Mouse (Mus musculus): ENCODE measurements around the gene Dusp7. TPM values are rescaled to one million over a fixed set of nuclear protein-coding genes. Genes with fewer than 3 reads are reported as not detected.

Dusp7 gene
- polyA plus RNA-seq, 1 experiment, result 8.9 TPM

DNA sequence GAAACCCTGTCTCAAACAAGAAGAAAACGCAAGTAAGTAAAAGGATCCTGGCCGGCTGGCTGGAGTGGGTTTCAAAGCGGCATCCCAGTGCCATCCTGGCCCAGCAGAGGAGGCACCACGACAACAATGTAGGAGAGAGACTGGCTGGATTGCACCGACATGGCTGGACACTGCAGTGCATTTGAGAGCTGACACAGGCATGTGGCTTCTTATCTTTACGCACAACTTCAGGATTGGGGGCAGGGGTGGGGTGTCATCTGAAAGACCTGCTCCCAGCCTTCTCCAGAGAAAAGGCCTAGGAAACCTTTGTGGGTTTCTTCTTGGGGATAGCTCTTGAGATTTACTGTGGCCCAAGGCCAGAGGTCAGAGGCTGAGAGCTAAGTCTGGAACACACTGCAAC lies 43.3 kb downstream of the Dusp7 start:
- TF ChIP-seq SRF (IDR thresholded peaks at IDR 0.05; ENCODE audit: control insufficient read depth, insufficient read length, low read depth) (no peak), POLR2A (IDR thresholded peaks at IDR 0.05; ENCODE audit: insufficient read length, low read depth) (no peak), TCF12 (IDR thresholded peaks at IDR 0.05; ENCODE audit: insufficient read depth, poor library complexity, severe bottlenecking) (no peak), USF1 (IDR thresholded peaks at IDR 0.05; ENCODE audit: low read depth) (no peak), TCF3 (IDR thresholded peaks at IDR 0.05; ENCODE audit: insufficient read length, low read depth) (no peak), CEBPB (IDR thresholded peaks at IDR 0.05; ENCODE audit: insufficient read depth, poor library complexity, severe bottlenecking) (no peak), E2F4 (IDR thresholded peaks at IDR 0.05; ENCODE audit: insufficient read depth) (no peak), REST (IDR thresholded peaks at IDR 0.05; ENCODE audit: insufficient read depth, insufficient read length) (no peak), MYOG (IDR thresholded peaks at IDR 0.05; ENCODE audit: control insufficient read depth in 1 of 3, insufficient read depth in 1 of 3, insufficient read length in 2 of 3, low read depth in 2 of 3) (no peak), MYOD1 (IDR thresholded peaks at IDR 0.05; ENCODE audit: control insufficient read depth in 1 of 3, insufficient read length in 2 of 3, low read depth in 2 of 3) (no peak), POLR2AphosphoS2 (IDR thresholded peaks at IDR 0.05; ENCODE audit: insufficient read length, low read depth) (no peak)
- Histone ChIP-seq H3K4me3 (no peak overlapping the region), H3ac (ENCODE audit: control insufficient read depth, insufficient read length) (no peak overlapping the region), H3K27me3 (ENCODE audit: control insufficient read depth, insufficient read depth, insufficient read length) (no peaks in the 10 kb centered on the region), H3K4me2 (ENCODE audit: low read depth) (no peak overlapping the region), H3K79me2 (ENCODE audit: control insufficient read depth, insufficient read depth) (no peaks in the 10 kb centered on the region), H3K36me3 (ENCODE audit: control insufficient read depth, insufficient read depth) (no peaks in the 10 kb centered on the region)

DNA sequence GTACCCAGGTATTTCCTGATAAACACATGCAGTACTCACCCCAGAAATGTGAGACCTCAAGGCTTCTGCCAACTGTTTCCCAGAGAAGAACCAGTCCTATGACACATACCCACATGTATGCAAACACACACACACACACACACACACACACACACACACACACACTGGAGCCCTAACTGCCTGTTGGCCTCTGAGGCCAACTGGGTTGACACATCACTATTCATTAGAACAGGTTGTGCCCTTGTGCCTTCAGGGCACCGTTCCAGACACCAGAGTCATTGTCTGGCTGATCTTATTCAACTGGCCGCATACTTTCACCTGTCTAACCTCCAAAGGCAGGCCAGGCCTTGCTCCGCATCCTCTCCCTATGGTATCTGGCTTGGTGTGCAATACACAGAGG lies 43.8 kb downstream of the Dusp7 start:
- Histone ChIP-seq H3ac (ENCODE audit: control insufficient read depth, insufficient read length) (no peak overlapping the region), H3K36me3 (ENCODE audit: control insufficient read depth, insufficient read depth) (no peaks in the 10 kb centered on the region), H3K4me2 (ENCODE audit: low read depth) (no peak overlapping the region), H3K79me2 (ENCODE audit: control insufficient read depth, insufficient read depth) (no peaks in the 10 kb centered on the region), H3K27me3 (ENCODE audit: control insufficient read depth, insufficient read depth, insufficient read length) (no peaks in the 10 kb centered on the region), H3K4me3 (no peak overlapping the region)
- TF ChIP-seq CEBPB (IDR thresholded peaks at IDR 0.05; ENCODE audit: insufficient read depth, poor library complexity, severe bottlenecking), result no peak
- no peak for TF ChIP-seq SRF (IDR thresholded peaks at IDR 0.05; ENCODE audit: control insufficient read depth, insufficient read length, low read depth)
- TF ChIP-seq MYOD1 (IDR thresholded peaks at IDR 0.05; ENCODE audit: control insufficient read depth in 1 of 3, insufficient read length in 2 of 3, low read depth in 2 of 3), result peak in 1 of 3 experiments; percentile 43
- no peak for TF ChIP-seq POLR2AphosphoS2 (IDR thresholded peaks at IDR 0.05; ENCODE audit: insufficient read length, low read depth)
- TF ChIP-seq TCF12 (IDR thresholded peaks at IDR 0.05; ENCODE audit: insufficient read depth, poor library complexity, severe bottlenecking), result no peak
- peak in 1 of 3 experiments; percentile 56 for TF ChIP-seq MYOG (IDR thresholded peaks at IDR 0.05; ENCODE audit: control insufficient read depth in 1 of 3, insufficient read depth in 1 of 3, insufficient read length in 2 of 3, low read depth in 2 of 3)
- no peak for TF ChIP-seq TCF3 (IDR thresholded peaks at IDR 0.05; ENCODE audit: insufficient read length, low read depth)
- no peak for TF ChIP-seq E2F4 (IDR thresholded peaks at IDR 0.05; ENCODE audit: insufficient read depth)
- no peak for TF ChIP-seq MAX (IDR thresholded peaks at IDR 0.05; ENCODE audit: low read depth)

DNA sequence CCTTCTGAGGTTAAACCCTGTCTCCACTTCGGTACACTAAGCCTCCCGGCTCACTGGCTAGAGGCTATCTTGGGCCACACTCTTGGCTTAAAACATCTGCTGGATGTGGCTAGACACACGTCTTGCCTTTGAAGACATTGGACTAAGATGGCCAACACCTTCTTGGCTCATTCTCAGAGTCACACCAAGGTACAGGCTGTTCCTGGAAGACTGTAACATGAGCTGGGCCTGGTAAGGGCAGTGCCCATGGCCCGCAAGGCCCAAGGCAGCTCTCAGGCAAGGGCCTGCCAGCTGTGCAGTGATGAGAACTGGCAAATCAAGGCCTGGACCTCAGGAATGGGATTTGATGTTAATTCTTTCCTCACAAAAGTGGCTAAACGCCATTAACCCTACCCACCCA lies 45.2 kb downstream of the Dusp7 start:
- Histone ChIP-seq H3K4me3 (no peak overlapping the region), H3ac (ENCODE audit: control insufficient read depth, insufficient read length) (no peak overlapping the region), H3K36me3 (ENCODE audit: control insufficient read depth, insufficient read depth) (no peaks in the 10 kb centered on the region), H3K4me2 (ENCODE audit: low read depth) (no peak overlapping the region), H3K79me2 (ENCODE audit: control insufficient read depth, insufficient read depth) (no peaks in the 10 kb centered on the region), H3K27me3 (ENCODE audit: control insufficient read depth, insufficient read depth, insufficient read length) (no peaks in the 10 kb centered on the region)
- TF ChIP-seq POLR2AphosphoS2 (IDR thresholded peaks at IDR 0.05; ENCODE audit: insufficient read length, low read depth) (no peak), MYOD1 (IDR thresholded peaks at IDR 0.05; ENCODE audit: control insufficient read depth in 1 of 3, insufficient read length in 2 of 3, low read depth in 2 of 3) (peak in 1 of 3 experiments; percentile 60), MYOG (IDR thresholded peaks at IDR 0.05; ENCODE audit: control insufficient read depth in 1 of 3, insufficient read depth in 1 of 3, insufficient read length in 2 of 3, low read depth in 2 of 3) (peak in 1 of 3 experiments; percentile 46)

DNA sequence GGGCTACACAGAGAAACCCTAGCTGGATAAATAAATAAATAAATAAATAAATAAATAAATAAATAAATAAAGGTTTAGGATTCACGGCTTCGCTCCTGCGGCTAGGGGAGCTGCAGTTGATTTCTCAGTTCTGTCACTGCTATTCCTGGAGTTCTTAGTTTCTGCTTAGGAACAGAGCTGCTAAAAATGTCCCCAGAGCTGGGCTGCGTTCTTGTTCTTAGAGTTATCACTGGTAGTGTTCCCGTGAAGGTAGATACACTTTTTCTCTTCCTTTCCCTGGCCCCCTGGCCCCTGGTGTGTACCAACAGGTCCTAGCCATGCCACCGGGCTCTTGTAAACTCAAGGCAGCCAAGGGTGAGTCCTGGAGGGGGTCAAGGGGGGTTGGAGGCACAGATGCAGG lies 48.4 kb downstream of the Dusp7 start:
- H3K27me3 ChIP-seq (ENCODE audit: control insufficient read depth, insufficient read depth, insufficient read length), result no peaks in the 10 kb centered on the region
- H3K4me3 ChIP-seq, result no peak overlapping the region
- H3K79me2 ChIP-seq (ENCODE audit: control insufficient read depth, insufficient read depth), result no peaks in the 10 kb centered on the region
- H3K4me2 ChIP-seq (ENCODE audit: low read depth), result no peak overlapping the region
- H3ac ChIP-seq (ENCODE audit: control insufficient read depth, insufficient read length), result no peak overlapping the region
- no peak for TF ChIP-seq MYOD1 (IDR thresholded peaks at IDR 0.05; ENCODE audit: control insufficient read depth in 1 of 3, insufficient read length in 2 of 3, low read depth in 2 of 3)
- no peak for TF ChIP-seq MAX (IDR thresholded peaks at IDR 0.05; ENCODE audit: low read depth)
- no peak for TF ChIP-seq CEBPB (IDR thresholded peaks at IDR 0.05; ENCODE audit: insufficient read depth, poor library complexity, severe bottlenecking)
- TF ChIP-seq TCF12 (IDR thresholded peaks at IDR 0.05; ENCODE audit: insufficient read depth, poor library complexity, severe bottlenecking), result no peak
- no peak for TF ChIP-seq E2F4 (IDR thresholded peaks at IDR 0.05; ENCODE audit: insufficient read depth)
- no peak for TF ChIP-seq SRF (IDR thresholded peaks at IDR 0.05; ENCODE audit: control insufficient read depth, insufficient read length, low read depth)
- no peak for TF ChIP-seq USF1 (IDR thresholded peaks at IDR 0.05; ENCODE audit: low read depth)
- no peak for TF ChIP-seq POLR2A (IDR thresholded peaks at IDR 0.05; ENCODE audit: insufficient read length, low read depth)
- TF ChIP-seq POLR2AphosphoS2 (IDR thresholded peaks at IDR 0.05; ENCODE audit: insufficient read length, low read depth), result no peak
- no peak for TF ChIP-seq REST (IDR thresholded peaks at IDR 0.05; ENCODE audit: insufficient read depth, insufficient read length)
- no peaks in the 10 kb centered on the region for H3K36me3 ChIP-seq (ENCODE audit: control insufficient read depth, insufficient read depth)

DNA sequence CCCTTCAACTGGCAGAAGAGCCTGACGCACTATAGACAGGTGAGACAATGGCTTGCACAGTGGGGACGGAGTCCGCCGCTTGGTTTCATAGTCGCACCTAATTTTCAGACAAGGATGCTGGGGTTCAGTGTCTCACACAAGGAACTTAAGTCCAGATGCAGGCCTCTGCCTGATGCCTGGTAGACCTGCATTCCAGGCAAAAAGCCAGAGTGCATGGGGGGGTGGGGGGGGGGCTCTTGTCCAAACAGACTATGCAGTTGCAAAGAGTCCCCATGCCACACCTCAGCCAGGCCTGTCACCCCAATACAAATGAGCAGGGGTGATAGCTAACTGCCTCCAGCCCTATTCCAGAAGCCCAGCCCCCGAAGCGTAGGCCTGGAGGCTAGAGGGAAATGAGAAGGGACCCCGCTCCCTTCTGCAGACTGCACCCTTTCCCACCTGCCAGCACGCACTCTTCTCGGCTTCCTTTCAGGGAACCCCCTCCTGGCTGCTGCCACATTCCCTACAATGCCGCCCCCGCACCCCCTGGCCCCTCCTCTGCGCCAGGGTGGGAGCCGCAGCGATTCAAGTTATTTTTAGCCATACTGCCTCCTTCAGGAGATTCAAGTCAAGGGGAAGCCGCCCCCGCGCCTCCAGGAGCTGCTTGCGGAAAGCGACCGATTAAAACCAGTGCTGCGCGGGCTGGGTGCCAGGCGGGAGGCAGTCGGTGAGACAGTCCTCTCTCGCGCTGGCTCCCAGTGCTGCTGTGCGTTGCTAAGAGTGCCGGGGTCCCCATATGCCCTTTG lies 49.6 kb downstream of the Dusp7 start:
- H3K4me3 ChIP-seq, result no peak overlapping the region
- no peaks in the 10 kb centered on the region for H3K79me2 ChIP-seq (ENCODE audit: control insufficient read depth, insufficient read depth)
- no peaks in the 10 kb centered on the region for H3K27me3 ChIP-seq (ENCODE audit: control insufficient read depth, insufficient read depth, insufficient read length)
- no peak overlapping the region for H3ac ChIP-seq (ENCODE audit: control insufficient read depth, insufficient read length)
- peak overlapping the region; percentile 58 for H3K4me2 ChIP-seq (ENCODE audit: low read depth)
- TF ChIP-seq TCF12 (IDR thresholded peaks at IDR 0.05; ENCODE audit: insufficient read depth, poor library complexity, severe bottlenecking), result no peak
- peak in 2 of 3 experiments; percentile 25 to 73 for TF ChIP-seq MYOD1 (IDR thresholded peaks at IDR 0.05; ENCODE audit: control insufficient read depth in 1 of 3, insufficient read length in 2 of 3, low read depth in 2 of 3)
- TF ChIP-seq MYOG (IDR thresholded peaks at IDR 0.05; ENCODE audit: control insufficient read depth in 1 of 3, insufficient read depth in 1 of 3, insufficient read length in 2 of 3, low read depth in 2 of 3), result peak in 1 of 3 experiments; percentile 18
- no peak for TF ChIP-seq REST (IDR thresholded peaks at IDR 0.05; ENCODE audit: insufficient read depth, insufficient read length)
- H3K36me3 ChIP-seq (ENCODE audit: control insufficient read depth, insufficient read depth), result no peaks in the 10 kb centered on the region

All from myocyte (in vitro differentiated cells).